Mouse (Mus musculus) activated CD4-positive, CD25-positive, alpha-beta regulatory T cell (primary cell): Measurements from ENCODE around the gene Lamb1. TPM values are rescaled to one million over a fixed set of nuclear protein-coding genes. Genes with fewer than 3 reads are reported as not detected.

Source experiments
- polyA plus RNA-seq, 2 experiments: library from polyadenylated mRNA; unstranded; fragments of 100-300 nt; shearing (Covaris generic); gene quantifications; one replicate each; pipeline ENCODE4 v1.2.1; 2017

Lamb1 gene
- polyA plus RNA-seq = under 1 TPM; 0.06 to 0.54 TPM

DNA sequence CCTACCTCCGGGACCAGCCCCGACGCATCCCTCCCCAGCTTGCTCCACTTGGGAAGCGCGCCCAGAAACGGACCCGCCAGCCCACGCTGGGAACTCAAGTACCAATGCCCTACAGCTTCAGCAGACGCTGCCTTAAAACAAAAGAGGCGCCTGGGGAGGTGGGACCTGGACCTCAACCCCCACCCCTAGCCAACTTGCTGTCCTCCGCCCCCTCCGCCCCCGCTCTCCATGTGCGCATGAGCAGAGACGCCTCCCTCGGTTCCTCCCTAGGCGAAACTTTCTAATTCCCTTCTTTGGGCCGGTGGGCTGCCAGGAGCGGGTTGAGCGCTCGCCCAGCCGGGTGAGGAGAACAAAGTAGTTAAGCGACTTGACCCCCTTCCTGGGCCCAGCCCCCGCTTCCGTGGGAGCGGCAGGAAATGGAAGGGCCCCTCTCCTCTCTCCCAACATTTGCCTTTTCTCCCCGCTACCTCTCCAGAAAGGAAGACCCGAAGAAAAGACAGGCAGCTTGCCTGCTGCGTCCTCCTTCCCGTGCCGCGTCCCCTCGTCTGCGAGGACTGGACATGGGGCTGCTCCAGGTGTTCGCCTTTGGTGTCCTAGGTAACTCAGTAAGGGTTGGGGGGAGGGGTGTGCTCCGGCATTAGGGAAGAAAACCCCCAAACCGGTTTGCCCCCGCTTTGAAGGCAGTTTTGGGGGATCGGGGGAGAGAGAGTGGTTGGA lies at the start of gene Lamb1:
TSS of gene Lamb1 (plus strand) at position 230 of the 717 bp plus-strand sequence.

DNA sequence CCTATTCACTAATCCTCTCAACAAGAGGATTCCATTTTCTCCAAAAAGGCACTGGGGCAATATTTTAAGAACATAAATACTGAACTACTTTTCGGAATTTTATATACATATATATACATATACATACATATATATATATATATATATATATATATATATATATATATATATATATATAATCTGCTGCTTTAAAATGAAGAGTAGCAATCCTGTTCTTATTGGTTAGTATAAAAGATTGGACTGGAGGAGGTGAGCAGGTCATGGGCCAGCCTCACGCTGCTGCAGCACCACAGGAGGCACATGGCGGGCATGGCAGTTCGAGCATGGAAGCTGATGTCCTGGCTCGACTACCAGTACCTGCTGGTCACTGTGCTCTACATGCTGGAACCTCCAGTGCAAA lies 24.6 kb upstream of the Lamb1 start, which contains the start of gene Gm6993:
TSS of gene Gm6993 (plus strand) at position 301 of the 400 bp plus-strand sequence.

DNA sequence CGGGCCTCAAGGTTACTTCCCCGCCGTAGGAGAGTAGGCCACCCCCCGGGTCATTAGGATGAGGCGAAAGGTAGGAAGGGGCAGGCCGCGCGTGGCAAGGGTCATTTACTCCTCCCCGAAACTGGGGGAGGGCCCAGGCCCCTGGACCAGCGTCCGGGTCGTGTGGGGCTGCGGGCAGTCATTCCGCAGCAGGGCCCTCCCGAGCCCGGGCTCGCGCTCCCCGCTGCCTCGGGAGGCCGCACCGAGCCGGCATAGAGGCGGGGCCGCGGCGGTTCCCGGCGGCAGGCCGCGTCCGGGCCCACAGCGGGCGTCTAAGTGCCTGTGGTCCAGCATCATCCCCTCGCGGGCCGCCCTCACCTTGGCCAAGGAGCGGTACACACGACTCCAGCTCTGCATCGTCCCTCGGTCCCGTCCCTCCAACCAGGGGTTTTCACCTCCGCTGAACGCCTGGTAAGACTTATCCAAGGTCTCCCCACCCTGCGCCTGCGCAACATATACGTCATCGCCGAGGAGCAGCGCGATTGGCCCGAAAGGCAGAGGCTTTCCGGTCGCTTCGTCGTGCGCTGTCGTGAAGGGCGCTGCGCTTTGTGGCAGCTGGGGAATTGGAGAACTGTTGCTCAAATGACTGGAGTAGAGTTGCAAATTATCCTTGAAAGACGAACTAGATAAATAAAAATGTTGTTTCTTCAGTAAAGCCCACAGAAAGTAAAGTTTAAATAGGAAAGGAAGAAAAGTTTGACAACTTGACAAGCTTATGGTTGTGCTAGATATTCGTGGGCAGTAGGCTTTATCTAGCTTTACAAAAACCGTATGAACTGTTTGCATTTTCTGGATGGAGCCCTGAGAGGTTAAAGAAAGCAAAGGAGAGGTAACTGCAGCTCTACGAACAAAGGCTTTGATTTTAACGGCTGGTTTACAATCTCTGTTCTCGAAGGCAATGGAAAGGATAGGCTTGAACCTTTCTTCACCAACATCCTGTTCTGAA lies 86.2 kb downstream of the Lamb1 start, which contains the start of gene Dld:
TSS of gene Dld (minus strand) at position 510 of the 985 bp plus-strand sequence.

Other genes with a start within 250 kb of the Lamb1 start
- gene Fam110c, start 191.4 kb upstream of the Lamb1 start, polyA plus RNA-seq = under 1 TPM; 0.05 to 0.38 TPM
- not detected for gene Gm6993, start 24.5 kb upstream of the Lamb1 start, polyA plus RNA-seq
- gene Dld, start 86.2 kb downstream of the Lamb1 start, polyA plus RNA-seq = 10 to 100 TPM; 72.4 to 83.9 TPM
- under 1 TPM in 1 of 2 experiments, not detected in 1; 0.21 TPM for gene Slc26a3, start 125.6 kb downstream of the Lamb1 start, polyA plus RNA-seq
- gene Cbll1, start 234.4 kb downstream of the Lamb1 start, polyA plus RNA-seq = 10 to 100 TPM; 28.4 to 30.5 TPM